Mouse (Mus musculus) neutrophil, adult 65 days (primary cell): ENCODE results near the gene Clec2d. TPM values are rescaled to one million over a fixed set of nuclear protein-coding genes. Genes with fewer than 3 reads are reported as not detected.

ENCODE experiments used
- total RNA-seq: library from RNA; stranded (reverse); gene quantifications from 2 replicates; pipeline ENCODE4 v1.2.4, GENCODE M21; 2023

Clec2d gene
- total RNA-seq: 14.3 and 24.8 TPM in 2 replicates

GRCm38 (mm10) chr6:129180403-129181169 lies at the start of gene Clec2d:
Clec2d (plus strand) TSS chr6:129180615.

Other genes with a start within 250 kb of the Clec2d start
- gene Clec2g, start 246.2 kb upstream of the Clec2d start, total RNA-seq: 1.4 and 2.7 TPM in 2 replicates
- gene Klrb1f, start 134.7 kb upstream of the Clec2d start, total RNA-seq: 10.7 and 13.9 TPM in 2 replicates
- 0.18 TPM in 1 of 2 replicates, not detected in the other for gene Clec2e, start 79.7 kb upstream of the Clec2d start, total RNA-seq
- gene Cd69, start 94.8 kb downstream of the Clec2d start, total RNA-seq: 39.1 and 48.5 TPM in 2 replicates
- not detected in 2 replicates for gene 4922502D21Rik, start 151.2 kb downstream of the Clec2d start, total RNA-seq
- gene Clec12a, start 162.1 kb downstream of the Clec2d start, total RNA-seq: 157 TPM in 2 replicates
- not detected in 2 replicates for gene Clec12b, start 205.3 kb downstream of the Clec2d start, total RNA-seq
- 12.0 and 13.0 TPM in 2 replicates for gene Clec1b, start 216.7 kb downstream of the Clec2d start, total RNA-seq
- gene Clec9a, start 228.2 kb downstream of the Clec2d start, total RNA-seq: 0.92 and 2.7 TPM in 2 replicates